Mouse (Mus musculus) left cerebral cortex, postnatal 25 days (tissue): ENCODE measurements around the gene Krt42. TPM values are rescaled to one million over a fixed set of nuclear protein-coding genes. Genes with fewer than 3 reads are reported as not detected.
"Not testable (repeated sequence)": the region's sequence is repeated elsewhere in the genome, so short reads cannot be mapped to it uniquely, and the experiment has no call there.

ENCODE experiments used
- DNase-seq, 2 experiments: peaks; one replicate each; pipeline ENCODE4 v3.0.0; 2022; ENCODE audit warnings: low spot score in 2 of 2, mixed read lengths in 1 of 2
- intact Hi-C: fragments of 180-260 bp; cut with DNase I; formaldehyde crosslinking; loops from one replicate; pipeline ENCODE4 v1.15.1; 2025
- total RNA-seq, 2 experiments: library from RNA; stranded (reverse); gene quantifications; 2 replicates each; pipeline ENCODE4 v1.2.3; 2021

Gene Krt42
- total RNA-seq, 2 experiments from 2014 or later, result not detected

DNA sequence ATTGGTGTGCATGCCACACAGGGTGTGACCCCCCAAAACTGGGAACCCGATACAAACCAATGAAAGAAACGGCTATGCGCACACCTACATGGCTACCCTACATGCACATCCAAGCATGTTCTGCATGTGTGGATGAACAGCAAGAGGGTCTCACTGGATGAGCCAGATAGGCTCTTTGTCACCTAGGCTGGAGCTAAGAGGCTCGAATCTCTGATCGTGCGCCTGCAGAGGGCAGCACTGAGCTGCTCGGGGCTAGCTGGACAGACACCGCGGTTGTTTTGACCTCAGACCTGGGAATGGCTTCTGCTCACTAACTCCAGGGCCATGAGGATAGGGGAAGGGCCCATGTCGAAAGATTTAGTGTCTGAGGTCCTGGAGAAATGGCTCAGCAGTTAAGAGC, 12.9 kb upstream of the Krt42 start:
- DNase-seq, result peak; percentile 44 to 53
- intact Hi-C loops, result loop anchor here (1.0 to 10.0 kb wide), 5 partner anchors 82 to 900 kb away; no protein-coding TSS in a partner anchor

DNA sequence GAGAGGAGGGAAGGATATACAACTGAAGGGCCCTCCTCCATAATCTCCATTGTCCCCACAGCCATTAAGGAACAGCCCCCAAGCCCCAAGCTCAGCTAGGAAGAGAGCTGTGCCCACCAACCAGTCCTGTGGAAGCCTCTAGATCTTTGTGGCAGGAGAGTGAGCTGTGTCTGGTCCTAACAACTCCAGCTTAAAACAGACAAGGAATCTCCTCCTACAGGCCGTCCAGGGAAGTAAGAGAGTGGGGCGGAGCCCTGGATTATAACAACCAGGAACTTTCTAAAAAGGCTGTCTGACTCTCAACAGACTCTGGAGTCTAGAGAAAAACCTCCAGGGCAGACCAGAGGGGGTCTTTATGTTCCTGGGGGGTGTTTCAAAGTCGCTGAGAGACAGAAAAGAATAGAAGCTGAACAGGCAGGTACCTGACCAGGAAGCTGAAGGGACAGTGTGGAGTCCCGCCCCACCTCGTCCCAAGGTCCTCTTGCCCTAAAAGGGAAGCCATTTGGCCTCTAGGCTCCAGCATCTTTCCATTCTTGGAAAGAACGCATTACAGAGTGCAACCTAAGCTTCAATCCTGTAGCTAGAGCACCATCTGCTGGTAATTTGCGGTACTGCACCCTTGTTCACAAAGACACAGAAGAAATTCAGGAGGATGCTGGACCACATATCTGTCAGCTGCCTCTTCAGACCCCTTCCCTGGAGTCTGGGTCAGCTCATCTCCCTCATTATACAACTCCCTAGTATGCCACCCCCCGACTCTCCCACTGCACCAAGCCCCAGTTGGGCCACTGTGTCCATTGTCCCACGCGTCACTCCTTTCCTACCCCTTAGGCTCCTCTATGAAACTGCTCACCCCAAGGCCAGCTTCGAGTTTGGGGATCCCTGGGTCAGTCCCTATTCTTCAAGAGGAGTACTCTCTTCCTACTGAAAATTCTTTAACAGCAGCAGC, 12.2 kb upstream of the Krt42 start:
- intact Hi-C loops, result loop anchor here (1.0 to 10.0 kb wide), 5 partner anchors 82 to 900 kb away; no protein-coding TSS in a partner anchor
- peak; percentile 85 to 88 for DNase-seq

DNA sequence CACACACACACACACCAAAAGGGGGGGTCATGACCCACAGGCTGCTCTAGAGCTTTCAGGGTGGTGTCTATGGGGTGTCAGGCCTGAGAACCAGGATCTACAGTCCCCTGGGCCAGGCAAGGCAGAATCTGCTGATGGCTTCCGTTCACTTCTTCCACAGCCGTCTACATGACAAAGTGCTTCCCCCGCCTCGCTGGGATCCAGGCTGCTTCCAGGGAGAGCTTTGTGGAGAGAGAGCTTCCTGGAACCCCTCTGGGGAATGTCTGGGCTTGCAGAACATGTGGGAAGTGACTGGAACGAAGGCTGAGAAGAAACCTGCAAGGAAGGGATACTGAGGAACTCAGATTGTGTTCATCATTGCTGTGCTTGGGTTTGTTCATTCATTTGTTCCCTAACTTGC, 9.1 kb upstream of the Krt42 start:
- DNase-seq, result no peak
- intact Hi-C loops, result no loop called here

DNA sequence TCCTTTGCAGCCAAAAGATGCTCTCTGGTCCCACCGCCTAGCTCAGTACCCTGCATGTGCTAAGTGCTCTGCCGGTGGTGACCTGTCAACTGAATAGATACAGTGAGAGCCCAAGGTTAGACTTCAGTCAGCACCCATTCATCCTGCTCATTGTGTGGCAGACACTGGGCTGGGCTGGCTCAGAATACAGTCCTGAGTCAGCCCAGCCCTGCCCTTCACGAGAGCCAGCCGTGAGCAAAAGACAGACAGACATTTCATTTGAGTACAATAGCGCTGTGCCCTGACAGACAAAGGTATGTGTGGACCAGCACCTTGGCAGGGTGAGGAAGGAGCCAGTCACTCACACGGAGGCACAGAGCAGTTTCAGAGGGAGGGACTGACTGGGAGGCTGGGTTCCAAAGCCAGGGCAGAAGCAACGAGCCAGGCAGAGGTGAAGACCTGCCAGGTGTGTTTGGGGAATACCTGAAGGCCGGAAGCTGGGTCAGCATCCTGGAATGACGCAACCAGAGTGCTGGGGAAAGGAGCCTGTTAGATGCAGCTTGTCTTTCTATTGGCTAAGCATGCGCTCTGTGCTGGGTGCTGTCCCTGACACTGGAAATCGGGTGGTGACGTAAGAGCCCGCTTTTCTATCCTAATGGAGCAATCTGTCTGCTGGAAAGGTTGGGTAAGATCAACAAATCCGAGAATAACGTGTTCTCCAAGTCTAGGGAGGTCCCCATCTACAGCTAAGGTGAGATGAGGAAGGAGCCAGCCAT, 8.2 kb upstream of the Krt42 start:
- intact Hi-C loops, result no loop called here
- no peak for DNase-seq

DNA sequence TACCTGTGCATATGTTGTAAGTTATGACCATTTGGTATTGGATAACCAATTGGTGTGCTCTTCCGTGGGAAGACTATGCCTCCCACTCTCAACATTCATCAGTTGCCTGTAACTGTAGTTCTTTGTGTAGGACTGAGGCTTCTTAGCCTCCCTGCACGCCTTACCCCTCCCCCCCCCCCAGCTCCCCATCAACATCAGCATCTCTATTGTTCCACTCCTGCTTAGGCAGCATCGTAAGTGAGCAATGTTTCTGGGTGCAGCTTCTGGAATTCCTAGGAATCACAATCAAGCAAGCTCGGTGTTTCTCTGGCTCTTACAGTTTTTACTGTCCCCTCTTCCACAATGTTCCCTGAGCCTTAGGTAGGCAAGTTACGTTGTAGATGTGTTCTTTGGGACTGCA, 5.8 kb upstream of the Krt42 start:
- intact Hi-C loops, result no loop called here
- no peak for DNase-seq

DNA sequence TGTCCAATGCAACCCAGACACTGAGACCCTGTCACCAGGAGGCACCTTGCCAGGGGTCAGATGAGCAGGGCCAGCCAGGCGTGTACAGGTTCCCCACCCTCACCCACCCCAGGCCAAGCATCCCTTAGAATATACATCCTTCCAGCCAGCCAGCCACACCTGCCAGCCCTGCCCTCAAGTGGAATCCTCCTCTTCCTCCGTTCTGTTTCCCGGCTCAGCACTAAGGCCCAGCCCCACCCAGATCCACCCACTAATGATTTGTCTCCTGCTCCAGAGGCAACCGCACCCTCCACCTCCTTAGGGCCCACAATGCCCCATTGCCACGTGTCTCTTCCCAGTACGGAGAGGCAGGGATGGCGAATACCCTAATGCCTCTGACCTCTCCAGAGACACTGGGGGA, 5.0 kb upstream of the Krt42 start:
- intact Hi-C loops, result no loop called here
- DNase-seq, result no peak

DNA sequence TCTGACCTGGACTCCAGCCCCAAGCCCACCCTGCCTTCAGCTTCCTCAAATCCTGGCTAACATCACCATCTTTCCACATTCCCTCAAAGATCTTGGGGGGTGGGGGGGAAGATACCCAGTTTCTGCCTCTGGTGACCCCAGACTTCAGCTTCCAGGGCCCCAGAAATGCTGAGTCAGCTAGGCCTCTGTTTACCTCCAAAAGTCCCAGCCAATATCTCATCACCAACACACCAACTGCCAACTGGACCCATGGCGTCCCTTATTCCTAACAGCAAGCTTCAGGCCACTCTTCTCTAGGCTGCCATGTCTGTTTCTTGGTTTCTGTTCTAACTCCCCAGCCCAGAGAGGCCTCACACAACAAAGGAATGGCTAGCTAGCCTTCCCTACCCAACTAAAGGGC, 2.2 kb upstream of the Krt42 start:
- no peak for DNase-seq
- intact Hi-C loops, result no loop called here

DNA sequence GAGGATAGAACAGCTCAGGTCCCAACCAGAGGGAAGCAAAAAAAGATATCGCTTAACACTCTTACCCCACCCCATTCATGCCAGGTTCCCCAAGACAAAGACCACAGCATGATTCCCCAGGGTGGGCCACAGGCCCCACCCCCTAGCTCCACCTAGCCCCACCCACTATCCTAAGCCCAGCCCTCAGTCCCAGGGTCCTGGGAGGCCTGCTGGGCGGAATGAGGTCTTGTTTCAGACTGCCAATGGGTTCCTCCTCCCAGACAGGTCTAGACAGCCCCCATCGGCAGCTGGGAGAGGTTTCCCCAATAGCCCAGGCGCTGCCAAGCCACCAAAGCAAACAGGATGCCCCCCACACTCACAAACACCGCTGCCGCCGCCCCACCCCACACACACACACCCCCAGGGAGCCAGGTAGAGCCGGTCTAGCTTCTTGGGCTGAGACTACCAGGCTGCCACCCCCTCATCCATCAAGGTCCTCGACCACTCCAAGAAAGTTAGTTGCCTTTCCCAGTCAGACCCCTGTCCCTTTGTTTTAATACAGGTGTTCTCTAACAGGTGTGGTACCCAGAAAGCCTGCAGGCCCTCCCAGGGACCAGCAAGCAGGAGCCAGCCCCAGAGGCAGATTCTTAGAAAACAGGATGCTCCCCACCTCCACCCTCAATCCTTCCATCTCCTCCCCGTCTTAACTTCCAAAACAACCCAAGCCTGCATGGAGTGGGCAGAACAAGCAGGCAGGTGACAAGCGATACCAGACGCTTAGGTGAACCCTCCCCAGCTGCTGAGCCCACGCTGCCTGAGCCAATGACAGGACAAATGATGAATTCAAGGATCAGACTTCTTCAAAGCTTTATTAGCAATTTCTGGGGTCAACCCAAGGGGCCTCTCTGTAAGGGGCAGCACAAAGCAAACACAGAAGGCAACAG, 7.4 kb downstream of the Krt42 start:
- intact Hi-C loops, result no loop called here
- no peak for DNase-seq

DNA sequence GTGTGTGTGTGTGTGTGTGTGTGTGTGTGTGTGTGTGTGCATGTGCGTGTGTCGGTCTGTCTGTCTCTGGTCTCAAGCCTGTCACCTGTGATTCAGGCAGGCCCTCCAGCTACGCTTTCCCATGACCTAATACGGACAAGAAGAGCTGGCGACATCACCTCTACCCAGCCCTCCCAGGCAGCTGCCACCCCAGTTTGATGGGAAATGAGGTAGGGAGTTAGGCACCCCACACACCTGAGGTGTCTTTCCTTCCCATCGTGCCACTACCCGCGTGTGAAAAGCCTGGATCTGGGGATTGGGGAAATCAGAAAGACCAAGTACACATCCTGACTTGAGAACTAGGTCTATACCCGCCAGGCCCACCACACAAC, 8.5 kb downstream of the Krt42 start:
- intact Hi-C loops, result no loop called here
- DNase-seq, result no peak

DNA sequence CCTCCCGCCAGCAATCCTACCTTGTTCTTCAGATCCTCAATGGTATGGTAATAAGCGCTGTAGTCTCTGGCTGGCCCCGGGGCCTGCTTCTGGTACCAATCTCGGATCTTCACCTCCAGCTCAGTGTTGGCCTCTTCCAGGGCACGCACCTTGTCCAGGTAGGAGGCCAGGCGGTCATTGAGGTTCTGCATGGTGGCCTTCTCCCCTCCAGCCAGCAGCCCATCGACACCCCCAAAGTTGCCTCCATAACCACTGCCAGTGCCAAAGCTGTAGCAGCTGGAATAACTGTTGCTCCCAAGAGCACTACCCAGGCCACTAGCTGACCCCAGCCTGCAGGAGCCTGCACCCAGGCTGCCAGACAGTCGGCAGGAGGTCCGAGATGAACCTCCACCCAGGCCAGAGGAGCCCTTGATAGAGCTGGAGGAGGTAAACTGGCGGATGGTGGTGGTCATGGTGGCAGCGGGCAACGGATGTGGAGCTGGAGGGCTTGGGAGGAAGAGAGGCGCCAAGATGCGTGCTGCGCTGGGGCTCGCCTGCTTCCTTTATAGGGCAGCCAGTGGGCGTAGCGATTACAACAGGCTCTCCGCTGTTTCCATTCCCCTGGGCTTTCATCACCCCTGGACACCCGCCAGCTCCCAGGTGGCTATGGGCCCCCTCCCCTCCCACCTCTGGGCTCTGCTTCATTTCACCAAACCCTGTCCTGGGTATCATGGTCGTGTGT, 9.0 kb downstream of the Krt42 start, which contains the start of gene Krt17:
TSS of gene Krt17 (minus strand) at position 516 of the 721 bp plus-strand sequence.
- intact Hi-C loops, result no loop called here
- DNase-seq, result no peak

DNA sequence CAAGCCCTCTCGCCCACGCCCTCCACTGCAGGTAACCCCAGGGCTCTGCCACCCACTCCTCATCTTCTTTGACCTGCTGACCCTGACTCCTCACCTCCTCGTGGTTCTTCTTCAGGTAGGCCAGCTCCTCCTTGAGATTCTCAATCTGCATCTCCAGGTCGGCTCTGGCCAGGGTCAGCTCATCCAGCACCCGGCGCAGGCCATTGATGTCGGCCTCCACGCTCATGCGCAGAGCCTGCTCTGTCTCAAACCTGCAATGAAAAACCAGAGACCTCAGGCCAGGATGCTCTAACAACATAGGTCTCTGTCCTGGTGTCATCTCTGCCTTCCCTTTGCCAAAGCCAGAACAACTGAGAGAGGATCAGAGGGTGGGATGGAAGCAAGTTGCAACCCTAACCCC, 10.6 kb downstream of the Krt42 start:
- intact Hi-C loops, result no loop called here
- no peak for DNase-seq

DNA sequence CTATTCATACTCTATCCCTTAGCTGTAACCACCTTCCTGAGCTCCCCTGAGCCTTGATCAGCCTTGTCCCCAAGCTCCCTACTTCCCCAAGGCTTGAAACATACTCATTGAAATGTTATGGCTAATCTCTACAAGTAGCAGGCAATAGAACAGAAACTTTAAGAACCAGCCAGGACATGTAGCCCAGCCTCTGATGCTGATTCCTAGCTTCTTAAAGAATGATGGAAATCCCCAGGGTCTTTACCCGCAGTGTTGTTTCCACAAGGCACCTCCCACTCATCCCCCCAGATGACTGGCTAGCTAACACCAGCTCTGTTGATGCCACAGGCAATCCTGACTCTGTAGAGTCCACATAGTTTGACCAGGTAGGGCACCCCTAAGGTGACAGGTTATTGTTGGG, 11.7 kb downstream of the Krt42 start:
- DNase-seq, result no peak
- intact Hi-C loops, result no loop called here

DNA sequence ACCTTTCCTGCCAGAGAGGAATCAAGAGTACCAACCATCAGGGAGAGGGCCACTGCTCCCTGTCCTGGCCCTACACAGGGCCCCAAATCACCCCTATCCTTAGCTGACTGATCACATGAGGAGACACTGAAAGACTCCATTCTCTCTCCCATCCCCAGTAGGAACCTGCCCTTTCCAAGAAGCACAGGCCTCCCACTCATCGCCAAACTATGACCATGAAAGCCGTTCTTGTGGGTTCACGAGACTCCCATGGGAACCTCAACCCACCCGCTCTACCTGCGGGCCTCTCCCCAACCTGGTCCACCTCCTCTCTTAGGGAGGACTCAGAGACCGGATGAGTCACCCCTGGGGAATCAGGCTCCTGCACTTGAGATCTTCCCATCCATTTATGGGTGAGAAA, 14.2 kb downstream of the Krt42 start:
- DNase-seq, result no peak
- intact Hi-C loops, result no loop called here

DNA sequence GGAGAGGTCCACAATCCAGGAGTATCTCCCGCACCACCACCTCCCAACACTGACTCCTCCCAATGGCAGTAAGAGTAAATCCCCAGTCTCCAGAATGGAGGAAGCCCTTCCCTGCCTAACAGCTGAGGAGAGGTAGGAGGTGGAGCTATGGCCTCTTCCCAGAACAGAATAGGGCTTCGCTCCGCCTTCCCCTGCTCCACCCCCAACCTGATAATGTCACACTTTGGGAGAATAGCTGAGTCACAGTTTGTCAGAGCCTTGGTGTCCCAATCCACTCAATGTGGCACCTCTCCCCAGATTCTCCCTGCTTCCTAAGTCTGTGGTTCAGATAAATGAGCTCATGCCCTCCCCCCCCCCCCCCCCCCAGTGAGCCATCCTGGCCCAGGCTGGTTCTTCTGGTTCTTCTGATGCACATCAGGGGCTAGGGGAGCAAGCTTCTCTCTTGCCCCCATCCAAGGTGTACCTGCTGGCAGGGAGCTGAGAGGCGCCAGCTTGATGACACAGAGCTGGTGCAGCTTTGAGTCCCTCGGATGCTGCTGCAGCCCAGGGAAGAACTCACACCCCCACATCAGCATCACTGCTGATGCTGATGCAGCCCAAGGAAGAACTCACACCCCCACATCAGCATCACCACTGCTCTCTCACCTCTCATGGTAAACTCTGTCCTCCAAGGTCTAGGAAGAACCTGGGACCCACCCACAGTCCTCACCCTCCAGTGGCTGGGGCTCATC, 15.1 kb downstream of the Krt42 start:
- peak in 1 of 2 experiments; percentile 38 for DNase-seq
- intact Hi-C loops, result no loop called here

DNA sequence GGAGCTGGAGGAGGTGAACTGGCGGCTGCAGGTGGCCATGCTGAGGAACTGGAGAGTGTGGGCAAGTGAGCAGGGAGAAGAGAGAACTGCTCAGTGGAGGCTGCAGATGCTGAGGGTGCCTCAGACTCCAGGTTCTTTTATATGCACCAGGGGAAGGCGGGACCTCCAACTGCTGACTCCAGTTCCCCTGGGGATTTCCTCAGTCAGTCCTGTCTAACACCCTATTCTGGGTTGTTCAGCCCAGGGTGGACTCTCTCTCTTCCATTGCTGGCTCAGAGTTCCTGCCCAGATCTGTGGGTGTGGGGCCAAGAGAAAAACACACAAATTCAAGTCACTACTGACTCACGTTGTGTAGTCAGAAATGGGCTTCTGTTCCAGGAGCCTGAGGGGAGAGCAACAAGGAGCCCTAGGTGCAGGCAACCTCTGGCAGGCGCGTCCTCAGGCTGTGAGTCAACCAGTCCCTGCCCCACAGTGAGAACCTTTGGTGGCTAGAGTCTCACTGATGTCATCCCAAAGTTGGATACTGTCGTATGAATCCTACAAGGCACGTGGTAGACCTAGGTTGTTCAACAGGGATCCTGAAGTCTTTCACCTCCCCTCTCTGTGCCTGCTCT, 20.7 kb downstream of the Krt42 start, which contains the start of gene Krt16:
TSS of gene Krt16 (minus strand) at position 51 of the 614 bp plus-strand sequence.
- DNase-seq, result no peak
- intact Hi-C loops, result loop anchor here (2.0 kb wide), 1 partner anchor 16 kb away; no protein-coding TSS in a partner anchor

DNA sequence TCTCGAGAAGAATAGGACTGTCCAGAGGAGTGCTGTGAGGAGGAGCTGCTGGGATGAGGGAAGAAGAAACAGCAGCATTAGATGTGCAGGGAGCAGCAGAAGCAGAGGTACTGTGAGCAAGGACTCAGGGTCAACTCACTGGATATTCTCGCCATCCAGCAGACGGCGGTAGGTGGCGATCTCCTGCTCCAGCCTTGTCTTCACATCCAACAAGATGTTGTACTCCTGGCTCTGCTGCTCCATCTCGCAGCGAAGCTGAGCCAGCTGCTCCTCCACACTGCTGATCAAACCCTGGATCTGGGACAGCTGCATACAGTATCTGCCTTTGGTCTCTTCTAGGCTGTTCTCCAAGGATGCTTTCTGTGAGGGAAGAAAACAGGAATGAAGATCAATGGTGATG, 23.2 kb downstream of the Krt42 start:
- intact Hi-C loops, DNase-seq: not testable (repeated sequence)

DNA sequence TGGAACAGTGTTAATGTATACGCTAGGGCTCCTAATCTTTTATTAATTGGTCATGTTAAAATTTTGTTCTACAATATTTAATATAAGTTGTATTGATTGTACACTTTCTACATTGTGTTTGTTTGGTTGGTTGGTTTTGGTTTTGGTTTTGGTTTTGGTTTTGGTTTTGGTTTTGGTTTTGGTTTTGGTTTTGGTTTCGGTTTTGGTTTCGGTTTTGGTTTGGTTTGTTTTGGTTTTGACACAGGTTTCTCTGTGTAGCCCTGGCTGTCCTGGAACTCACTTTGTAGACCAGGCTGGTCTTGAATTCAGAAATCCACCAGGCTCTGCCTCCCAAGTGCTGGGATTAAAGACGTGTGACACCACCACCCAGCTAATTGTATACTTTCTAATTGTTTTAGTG, 29.4 kb downstream of the Krt42 start:
- DNase-seq, intact Hi-C loops: not testable (repeated sequence)

DNA sequence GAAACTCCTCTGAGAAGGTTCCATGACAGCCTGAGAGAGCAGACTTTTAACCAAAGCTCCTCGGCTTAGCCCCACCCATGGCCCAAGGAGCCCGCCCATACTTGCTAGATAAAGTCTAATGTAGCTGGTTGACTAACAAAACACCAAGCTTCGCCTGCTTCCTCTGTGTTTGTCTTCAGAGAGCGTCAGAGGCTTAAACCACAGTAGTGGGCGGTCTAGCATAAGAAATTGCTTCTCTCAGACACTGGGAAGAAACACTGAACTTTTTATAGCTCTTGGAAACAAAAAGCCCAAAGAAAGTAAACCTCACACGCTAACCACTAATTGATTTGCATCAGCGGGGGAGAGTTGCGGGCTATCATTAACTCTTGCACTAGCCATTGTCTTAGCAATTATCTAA, 47.9 kb downstream of the Krt42 start:
- intact Hi-C loops, result no loop called here
- DNase-seq, result peak; percentile 13 to 53
